Mouse (Mus musculus): ENCODE data around the gene Rasal1. TPM values are rescaled to one million over a fixed set of nuclear protein-coding genes. Genes with fewer than 3 reads are reported as not detected.

The Rasal1 gene
- polyA plus RNA-seq (2015; fragmentation: Nextera tagmentation; extraction: Ambion mirVana) = 0.31 TPM in 1 of 2 replicates, not detected in the other

GRCm38 (mm10) chr5:120648569-120649373, at the start of gene Rasal1:
Rasal1 (plus strand) TSS chr5:120648812.
- peak; percentile 61; the same call in 1 of the 2 replicates for ATAC-seq (ENCODE audit: low read depth)
- Histone ChIP-seq H3K9ac (0 out of 2 replicates have a peak within 1 kb of the TSS, but pooled peaks have one; percentile 31), H3K9me3 (no peaks in the 10 kb centered on the region), H3K4me3 (peak within 1 kb of the TSS; percentile 19), H3K36me3 (no peaks in the 10 kb centered on the region), H3K4me1 (replicated peaks) (peaks cover 11% of the 10 kb centered on the region), H3K4me2 (peak within 1 kb of the TSS; percentile 46), H3K27ac (replicated peaks) (no peak within 1 kb of the TSS), H3K27me3 (peaks cover 71% of the 10 kb centered on the region)
- WGBS = 2% methylated on average over 47 of the region's 53 CpGs

GRCm38 (mm10) chr5:120599625-120600024, 49.0 kb upstream of the Rasal1 start:
- Histone ChIP-seq H3K36me3 (no peaks in the 10 kb centered on the region), H3K27me3 (no peaks in the 10 kb centered on the region), H3K27ac (replicated peaks) (no peak overlapping the region), H3K4me2 (no peak overlapping the region), H3K9me3 (no peaks in the 10 kb centered on the region), H3K4me1 (replicated peaks) (no peaks in the 10 kb centered on the region), H3K4me3 (no peak overlapping the region), H3K9ac (no peak overlapping the region)
- 91% methylated on average over 6 of the region's 6 CpGs for WGBS
- ATAC-seq (ENCODE audit: low read depth) = no peak

- Histone ChIP-seq H3K27me3 (no peaks in the 10 kb centered on the region), H3K4me1 (replicated peaks) (peaks cover 5% of the 10 kb centered on the region), H3K9ac (no peak overlapping the region), H3K36me3 (no peaks in the 10 kb centered on the region), H3K27ac (replicated peaks) (0 out of 2 replicates have a peak overlapping the region, but pooled peaks have one; percentile 18), H3K4me3 (no peak overlapping the region), H3K9me3 (no peaks in the 10 kb centered on the region), H3K4me2 (no peak overlapping the region)
- WGBS = 49% methylated on average over 11 of the region's 11 CpGs
- ATAC-seq (ENCODE audit: low read depth) = no peak
Observed at GRCm38 (mm10) chr5:120600946-120601668, 47.5 kb upstream of the Rasal1 start.

- Histone ChIP-seq H3K9ac (no peak overlapping the region), H3K4me3 (no peak overlapping the region), H3K27me3 (no peaks in the 10 kb centered on the region), H3K36me3 (no peaks in the 10 kb centered on the region), H3K4me2 (no peak overlapping the region), H3K9me3 (no peaks in the 10 kb centered on the region), H3K27ac (replicated peaks) (no peak overlapping the region), H3K4me1 (replicated peaks) (peaks cover 5% of the 10 kb centered on the region)
- no peak for ATAC-seq (ENCODE audit: low read depth)
- WGBS = 87% methylated on average over 12 of the region's 12 CpGs
Observed at GRCm38 (mm10) chr5:120602210-120602609, 46.4 kb upstream of the Rasal1 start.

GRCm38 (mm10) chr5:120603515-120603914, 45.1 kb upstream of the Rasal1 start:
- peaks cover 6% of the 10 kb centered on the region; the same call in 1 of the 2 replicates for H3K36me3 ChIP-seq
- no peak overlapping the region for H3K4me2 ChIP-seq
- H3K9ac ChIP-seq = no peak overlapping the region
- WGBS = 58% methylated on average over 7 of the region's 7 CpGs
- no peak overlapping the region for H3K4me3 ChIP-seq
- no peaks in the 10 kb centered on the region for H3K27me3 ChIP-seq
- peaks cover 5% of the 10 kb centered on the region for H3K4me1 ChIP-seq (replicated peaks)
- no peaks in the 10 kb centered on the region for H3K9me3 ChIP-seq
- ATAC-seq (ENCODE audit: low read depth) = no peak
- no peak overlapping the region for H3K27ac ChIP-seq (replicated peaks)

- Histone ChIP-seq H3K4me2 (peak overlapping the region; percentile 64), H3K27ac (replicated peaks) (peak overlapping the region; percentile 76), H3K4me1 (replicated peaks) (peaks cover 13% of the 10 kb centered on the region), H3K4me3 (peak overlapping the region; percentile 34), H3K9me3 (no peaks in the 10 kb centered on the region), H3K36me3 (peaks cover 9% of the 10 kb centered on the region; the same call in 1 of the 2 replicates), H3K9ac (peak overlapping the region; percentile 67; the same call in 1 of the 2 replicates), H3K27me3 (no peaks in the 10 kb centered on the region)
- 1% methylated on average over 6 of the region's 6 CpGs for WGBS
- peak; percentile 38; the same call in 1 of the 2 replicates for ATAC-seq (ENCODE audit: low read depth)
Observed at GRCm38 (mm10) chr5:120604839-120605238, 43.8 kb upstream of the Rasal1 start.

- Histone ChIP-seq H3K4me2 (peak overlapping the region; percentile 64), H3K27ac (replicated peaks) (peak overlapping the region; percentile 76), H3K4me1 (replicated peaks) (peaks cover 18% of the 10 kb centered on the region), H3K9me3 (no peaks in the 10 kb centered on the region), H3K36me3 (peaks cover 9% of the 10 kb centered on the region; the same call in 1 of the 2 replicates), H3K4me3 (peak overlapping the region; percentile 34), H3K9ac (peak overlapping the region; percentile 67), H3K27me3 (no peaks in the 10 kb centered on the region)
- peak; percentile 59 for ATAC-seq (ENCODE audit: low read depth)
- WGBS = 1% methylated on average over 10 of the region's 10 CpGs
Observed at GRCm38 (mm10) chr5:120605241-120605661, 43.4 kb upstream of the Rasal1 start.

GRCm38 (mm10) chr5:120605688-120606087, 42.9 kb upstream of the Rasal1 start:
- WGBS = 3% methylated on average over 8 of the region's 8 CpGs
- ATAC-seq (ENCODE audit: low read depth) = peak; percentile 77
- Histone ChIP-seq H3K9me3 (no peaks in the 10 kb centered on the region), H3K36me3 (peaks cover 9% of the 10 kb centered on the region; the same call in 1 of the 2 replicates), H3K9ac (peak overlapping the region; percentile 67), H3K4me1 (replicated peaks) (peaks cover 22% of the 10 kb centered on the region), H3K27me3 (no peaks in the 10 kb centered on the region), H3K4me3 (peak overlapping the region; percentile 34), H3K27ac (replicated peaks) (peak overlapping the region; percentile 76), H3K4me2 (peak overlapping the region; percentile 64)

GRCm38 (mm10) chr5:120606590-120607200, 41.9 kb upstream of the Rasal1 start:
- Histone ChIP-seq H3K4me1 (replicated peaks) (peaks cover 32% of the 10 kb centered on the region), H3K4me3 (no peak overlapping the region), H3K27me3 (no peaks in the 10 kb centered on the region), H3K36me3 (peaks cover 9% of the 10 kb centered on the region; the same call in 1 of the 2 replicates), H3K9ac (no peak overlapping the region), H3K27ac (replicated peaks) (no peak overlapping the region), H3K9me3 (no peaks in the 10 kb centered on the region), H3K4me2 (no peak overlapping the region)
- ATAC-seq (ENCODE audit: low read depth) = no peak
- 68% methylated on average over 25 of the region's 25 CpGs for WGBS

- no peak overlapping the region for H3K4me3 ChIP-seq
- H3K9me3 ChIP-seq = no peaks in the 10 kb centered on the region
- no peak overlapping the region for H3K4me2 ChIP-seq
- no peaks in the 10 kb centered on the region for H3K27me3 ChIP-seq
- H3K9ac ChIP-seq = no peak overlapping the region
- ATAC-seq (ENCODE audit: low read depth) = no peak
- H3K27ac ChIP-seq (replicated peaks) = no peak overlapping the region
- WGBS = 82% methylated on average over 3 of the region's 3 CpGs
- peaks cover 9% of the 10 kb centered on the region; the same call in 1 of the 2 replicates for H3K36me3 ChIP-seq
- H3K4me1 ChIP-seq (replicated peaks) = peaks cover 34% of the 10 kb centered on the region
Observed at GRCm38 (mm10) chr5:120607335-120607734, 41.3 kb upstream of the Rasal1 start.

GRCm38 (mm10) chr5:120609246-120609775, 39.3 kb upstream of the Rasal1 start:
- Histone ChIP-seq H3K4me3 (no peak overlapping the region), H3K4me1 (replicated peaks) (peaks cover 42% of the 10 kb centered on the region), H3K27ac (replicated peaks) (no peak overlapping the region), H3K4me2 (no peak overlapping the region), H3K27me3 (no peaks in the 10 kb centered on the region), H3K9me3 (no peaks in the 10 kb centered on the region), H3K36me3 (peaks cover 9% of the 10 kb centered on the region; the same call in 1 of the 2 replicates), H3K9ac (0 out of 2 replicates have a peak overlapping the region, but pooled peaks have one; percentile 38)
- WGBS = 83% methylated on average over 16 of the region's 16 CpGs
- no peak for ATAC-seq (ENCODE audit: low read depth)
